Mouse (Mus musculus): ENCODE measurements around the gene Ddc. TPM values are rescaled to one million over a fixed set of nuclear protein-coding genes. Genes with fewer than 3 reads are reported as not detected.

Ddc gene
- polyA plus RNA-seq, 1 experiment from 2014 or later = 7.7 TPM

DNA sequence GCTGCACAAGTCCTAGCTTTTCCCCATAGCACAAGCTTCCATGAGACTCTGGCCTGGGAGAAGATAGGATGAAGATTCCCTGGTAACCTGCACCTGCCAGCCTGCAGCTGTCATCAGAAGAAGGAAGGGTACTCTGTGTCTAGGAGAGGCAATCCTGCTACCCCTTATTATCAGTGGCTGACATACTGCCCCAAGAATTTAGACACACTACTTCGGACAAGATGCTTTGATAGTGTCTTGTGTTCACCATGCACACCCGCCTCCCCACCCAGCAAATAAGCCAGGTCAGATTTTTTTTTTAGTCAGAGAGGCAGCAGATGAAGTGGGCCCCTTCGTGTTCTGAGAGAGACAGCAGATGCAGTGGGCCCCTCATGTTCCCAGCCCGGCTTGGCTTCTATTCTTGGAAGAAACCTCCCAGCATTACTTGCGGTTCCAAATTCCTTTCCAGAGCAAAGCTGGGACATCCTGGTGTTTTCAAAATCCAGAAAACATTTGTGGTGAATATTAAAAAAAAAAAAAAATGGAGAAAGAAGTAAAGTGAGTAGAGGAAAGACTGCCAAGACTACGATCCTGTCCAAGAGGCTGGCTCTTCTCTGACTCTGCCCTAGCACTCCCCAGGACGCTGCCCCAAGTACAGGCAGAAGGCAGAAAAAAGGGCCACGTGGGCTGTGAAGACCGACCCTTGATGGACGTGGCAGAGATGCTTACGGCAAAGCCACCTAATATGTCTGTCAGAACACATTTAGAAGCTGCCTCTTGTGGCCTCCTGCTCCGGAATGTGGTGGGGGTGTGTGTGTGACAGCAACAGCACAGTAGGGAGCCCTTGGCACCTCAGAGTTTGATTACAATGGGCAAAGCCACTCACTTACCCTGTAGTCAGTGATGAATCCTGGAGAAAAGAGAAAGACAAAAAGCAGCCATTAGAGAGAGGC, 73.7 kb downstream of the Ddc start:
- Histone ChIP-seq H3K27me3 (no peaks in the 10 kb centered on the region; the same call in 1 of the 2 replicates), H3K9ac (no peak overlapping the region), H3K4me2 (no peak overlapping the region), H3K4me3 (replicated peaks) (no peak overlapping the region), H3K4me1 (peaks cover 69% of the 10 kb centered on the region), H3K27ac (peak overlapping the region; percentile 63), H3K36me3 (replicated peaks) (no peaks in the 10 kb centered on the region), H3K9me3 (no peaks in the 10 kb centered on the region)
- ATAC-seq (ENCODE audit: low FRiP score) = no peak
- 25% methylated on average over 12 of the region's 12 CpGs for WGBS

DNA sequence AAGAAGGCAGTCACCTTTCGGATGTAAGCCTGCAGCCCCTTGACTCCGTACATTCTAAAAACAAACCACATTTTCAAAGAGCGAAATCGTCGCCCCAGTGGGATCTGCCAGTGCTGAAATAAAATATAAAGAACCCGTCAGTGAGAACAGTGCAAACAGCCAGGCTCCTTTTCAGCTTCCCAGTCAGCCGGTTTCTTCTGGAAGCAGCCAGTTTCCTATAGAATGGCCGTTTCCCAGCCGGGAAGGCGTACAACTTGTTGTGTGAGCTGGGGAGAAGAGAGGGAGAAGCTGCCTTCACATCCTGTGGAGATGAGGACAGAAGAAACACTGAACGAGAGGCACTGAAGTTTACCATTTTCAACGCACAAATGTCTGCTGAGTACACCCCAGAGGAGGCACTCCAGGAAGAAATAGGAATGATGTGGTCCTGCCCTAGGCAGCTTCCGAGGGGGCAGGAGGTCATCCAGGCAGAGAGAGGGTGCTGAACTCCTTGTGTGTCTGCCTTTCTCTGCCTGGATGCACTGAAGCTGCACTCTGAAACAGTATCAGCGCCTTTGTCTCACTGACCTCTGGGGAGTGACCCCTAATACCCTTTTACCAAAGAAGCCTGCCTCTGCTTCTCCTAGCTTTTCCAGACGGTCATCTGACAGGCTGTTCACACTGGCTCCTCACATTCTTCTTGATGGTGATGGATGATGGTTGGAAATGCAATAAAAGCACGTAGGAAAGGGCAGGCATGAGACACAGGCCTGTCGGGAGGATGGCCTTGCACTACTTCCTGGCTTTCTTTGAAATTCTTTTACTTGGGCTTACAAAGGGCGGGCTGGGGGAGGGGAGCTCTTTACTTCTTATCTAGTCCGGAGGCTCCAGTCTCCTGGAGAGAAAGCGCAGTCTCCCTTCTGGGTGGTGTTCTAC, 75.5 kb downstream of the Ddc start:
- H3K36me3 ChIP-seq (replicated peaks) = no peaks in the 10 kb centered on the region
- ATAC-seq (ENCODE audit: low FRiP score) = peak; percentile 18
- 6% methylated on average over 20 of the region's 20 CpGs for WGBS
- H3K4me1 ChIP-seq = peaks cover 53% of the 10 kb centered on the region
- peak overlapping the region; percentile 30; the same call in 1 of the 2 replicates for H3K4me2 ChIP-seq
- peak overlapping the region; percentile 89 for H3K27ac ChIP-seq
- H3K4me3 ChIP-seq (replicated peaks) = no peak overlapping the region
- H3K27me3 ChIP-seq = peaks cover 3% of the 10 kb centered on the region; the same call in 1 of the 2 replicates
- peak overlapping the region; percentile 43; the same call in 1 of the 2 replicates for H3K9ac ChIP-seq
- no peaks in the 10 kb centered on the region for H3K9me3 ChIP-seq

DNA sequence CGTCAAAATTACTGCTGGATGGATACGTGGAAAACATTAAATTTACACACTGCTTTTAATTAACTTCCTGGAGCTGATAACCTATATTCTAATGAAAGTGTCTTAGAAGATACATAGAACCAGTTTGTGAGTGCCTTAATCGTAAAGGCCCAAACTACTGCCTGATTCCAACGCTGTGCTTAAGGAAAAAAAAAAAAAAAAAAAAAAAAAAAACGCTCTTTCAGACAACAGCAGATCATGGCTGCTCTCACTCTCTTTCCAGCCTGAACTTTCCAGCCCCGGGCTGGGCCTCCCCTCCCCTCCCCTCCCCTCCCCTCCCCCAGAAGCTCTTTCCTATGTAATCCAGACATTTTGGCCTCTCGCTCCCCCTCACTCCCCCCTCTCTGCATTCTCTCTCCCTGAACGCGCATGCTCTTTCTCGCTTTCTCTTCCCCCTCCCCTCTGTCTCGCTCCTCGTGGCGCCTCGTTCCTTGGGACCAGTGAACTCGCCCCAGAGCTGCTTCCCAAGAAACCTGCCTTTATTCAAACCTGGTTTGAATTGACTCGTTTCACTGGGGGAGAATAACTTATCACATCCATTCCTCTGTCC, 76.5 kb downstream of the Ddc start:
- H3K36me3 ChIP-seq (replicated peaks) = no peaks in the 10 kb centered on the region
- H3K27ac ChIP-seq = peak overlapping the region; percentile 89
- H3K9me3 ChIP-seq = no peaks in the 10 kb centered on the region
- H3K4me3 ChIP-seq (replicated peaks) = no peak overlapping the region
- peak overlapping the region; percentile 43; the same call in 1 of the 2 replicates for H3K9ac ChIP-seq
- 5% methylated on average over 15 of the region's 16 CpGs for WGBS
- peaks cover 48% of the 10 kb centered on the region for H3K4me1 ChIP-seq
- peaks cover 3% of the 10 kb centered on the region; the same call in 1 of the 2 replicates for H3K27me3 ChIP-seq
- ATAC-seq (ENCODE audit: low FRiP score) = peak; percentile 84
- peak overlapping the region; percentile 30 for H3K4me2 ChIP-seq

DNA sequence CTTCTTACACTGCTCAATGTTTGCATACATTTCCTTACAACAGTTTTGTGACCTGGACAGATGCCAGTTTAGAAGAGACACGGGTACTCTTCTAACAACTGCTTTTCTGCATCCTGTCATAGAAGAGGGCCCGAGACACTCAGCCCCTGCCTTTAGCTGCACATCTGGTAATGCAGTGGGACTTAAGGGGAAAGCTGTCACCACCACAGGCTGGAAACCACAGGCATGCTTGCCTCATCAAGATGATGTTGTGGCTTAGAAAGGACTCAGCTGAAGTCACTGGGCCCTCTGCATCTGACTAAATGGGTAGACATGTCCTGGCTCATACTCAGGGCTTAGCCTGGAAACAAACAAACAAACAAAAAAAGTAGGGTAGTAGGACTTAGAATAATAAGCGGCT, 77.2 kb downstream of the Ddc start:
- H3K4me2 ChIP-seq = no peak overlapping the region
- 0 out of 2 replicates have a peak, but pooled peaks cover 3% of the 10 kb centered on the region for H3K27me3 ChIP-seq
- H3K9me3 ChIP-seq = no peaks in the 10 kb centered on the region
- H3K36me3 ChIP-seq (replicated peaks) = no peaks in the 10 kb centered on the region
- 71% methylated on average over 3 of the region's 3 CpGs for WGBS
- no peak for ATAC-seq (ENCODE audit: low FRiP score)
- H3K4me1 ChIP-seq = peaks cover 48% of the 10 kb centered on the region
- H3K27ac ChIP-seq = peak overlapping the region; percentile 89
- H3K9ac ChIP-seq = no peak overlapping the region
- H3K4me3 ChIP-seq (replicated peaks) = no peak overlapping the region

DNA sequence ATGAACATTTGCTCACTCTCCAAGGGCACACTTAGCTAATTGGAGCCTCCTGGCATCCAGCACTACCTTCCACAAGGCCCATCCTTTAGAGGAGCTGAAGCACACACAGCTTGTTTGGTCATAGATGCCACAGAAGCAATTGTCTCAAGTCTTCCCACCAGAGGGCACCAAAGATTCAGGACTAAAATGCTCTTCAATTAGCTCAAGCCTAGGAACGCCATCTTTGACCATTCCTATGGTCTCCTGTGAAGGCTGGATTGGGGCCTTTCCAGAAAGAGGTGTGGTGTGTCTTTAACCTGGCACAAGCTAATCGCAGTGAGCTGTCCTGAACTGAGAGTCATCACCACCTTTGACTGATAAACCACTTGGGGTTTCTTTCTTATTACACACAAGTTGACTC, 77.7 kb downstream of the Ddc start:
- Histone ChIP-seq H3K9me3 (no peaks in the 10 kb centered on the region), H3K4me3 (replicated peaks) (no peak overlapping the region), H3K27me3 (0 out of 2 replicates have a peak, but pooled peaks cover 3% of the 10 kb centered on the region), H3K36me3 (replicated peaks) (no peaks in the 10 kb centered on the region), H3K9ac (no peak overlapping the region), H3K4me2 (no peak overlapping the region), H3K27ac (peak overlapping the region; percentile 89; the same call in 1 of the 2 replicates), H3K4me1 (peaks cover 46% of the 10 kb centered on the region)
- 3% methylated on average over 2 of the region's 2 CpGs for WGBS
- ATAC-seq (ENCODE audit: low FRiP score) = peak; percentile 44

DNA sequence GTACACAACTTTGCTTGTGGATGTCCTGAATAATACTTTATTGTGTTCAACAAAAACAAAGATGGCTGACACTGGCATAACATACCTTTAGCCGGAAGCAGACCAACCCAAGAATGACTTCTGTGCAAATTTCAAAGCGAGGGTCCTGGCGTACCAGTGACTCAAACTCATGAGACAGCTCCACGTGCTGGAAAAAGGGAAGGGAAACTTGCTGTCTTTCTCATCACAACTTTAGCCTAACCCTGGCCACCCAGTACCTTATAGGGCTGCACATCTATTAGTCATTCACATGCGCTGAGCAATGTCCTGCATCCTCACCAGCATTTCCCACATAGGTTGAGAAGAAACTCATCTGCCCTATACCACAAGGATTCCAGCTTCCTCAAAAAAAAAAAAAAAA, 78.7 kb downstream of the Ddc start:
- Histone ChIP-seq H3K9ac (no peak overlapping the region), H3K4me3 (replicated peaks) (no peak overlapping the region), H3K4me1 (peaks cover 36% of the 10 kb centered on the region), H3K27me3 (0 out of 2 replicates have a peak, but pooled peaks cover 3% of the 10 kb centered on the region), H3K9me3 (no peaks in the 10 kb centered on the region), H3K4me2 (no peak overlapping the region), H3K36me3 (replicated peaks) (no peaks in the 10 kb centered on the region), H3K27ac (no peak overlapping the region)
- 88% methylated on average over 5 of the region's 5 CpGs for WGBS
- ATAC-seq (ENCODE audit: low FRiP score) = no peak

DNA sequence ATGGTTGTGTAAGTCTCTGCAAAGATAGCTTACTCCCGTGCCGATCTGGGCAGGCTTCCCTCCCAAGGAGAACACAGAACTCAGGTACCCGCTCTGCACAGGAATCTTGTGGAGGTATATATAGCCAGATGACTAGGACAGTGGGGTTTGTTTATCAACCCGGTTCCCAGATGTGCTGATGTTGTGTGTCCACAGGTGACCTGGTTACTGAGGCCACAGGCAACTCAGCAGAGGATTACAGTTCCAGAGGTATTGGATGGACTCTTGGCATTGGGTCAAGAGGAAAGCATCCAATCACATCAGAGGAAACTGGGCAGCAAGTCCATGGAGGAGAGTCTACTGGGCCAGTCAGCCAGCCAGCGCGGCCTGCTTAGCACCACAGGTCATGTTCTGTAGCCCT, 79.1 kb downstream of the Ddc start:
- WGBS = 91% methylated on average over 6 of the region's 6 CpGs
- H3K36me3 ChIP-seq (replicated peaks) = no peaks in the 10 kb centered on the region
- no peak overlapping the region for H3K27ac ChIP-seq
- no peak overlapping the region for H3K9ac ChIP-seq
- H3K4me1 ChIP-seq = peaks cover 32% of the 10 kb centered on the region
- H3K27me3 ChIP-seq = 0 out of 2 replicates have a peak, but pooled peaks cover 3% of the 10 kb centered on the region
- ATAC-seq (ENCODE audit: low FRiP score) = no peak
- no peaks in the 10 kb centered on the region for H3K9me3 ChIP-seq
- H3K4me2 ChIP-seq = no peak overlapping the region
- no peak overlapping the region for H3K4me3 ChIP-seq (replicated peaks)

DNA sequence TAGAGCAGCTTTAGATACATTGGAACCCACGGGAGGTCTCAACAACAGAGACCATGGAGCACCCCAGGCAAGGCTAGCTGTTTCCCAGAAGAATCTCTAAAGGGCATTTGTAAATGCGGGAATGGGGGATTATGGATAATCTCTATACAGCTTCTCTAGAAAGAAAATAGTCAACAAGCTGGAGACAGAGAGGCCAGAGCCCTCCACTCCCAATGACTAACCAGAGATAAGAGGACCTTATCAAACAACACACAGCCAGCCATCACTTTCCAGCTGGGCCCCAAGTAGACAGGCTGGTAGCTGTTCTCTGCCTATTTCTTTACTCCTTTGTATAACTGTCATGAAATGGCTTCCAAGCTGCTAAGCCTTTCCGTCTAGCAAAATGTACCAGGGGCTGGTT, 82.2 kb downstream of the Ddc start:
- WGBS = 56% methylated on average over 3 of the region's 3 CpGs
- H3K36me3 ChIP-seq (replicated peaks) = no peaks in the 10 kb centered on the region
- H3K4me3 ChIP-seq (replicated peaks) = no peak overlapping the region
- peaks cover 4% of the 10 kb centered on the region for H3K4me1 ChIP-seq
- no peak for ATAC-seq (ENCODE audit: low FRiP score)
- no peak overlapping the region for H3K27ac ChIP-seq
- no peak overlapping the region for H3K9ac ChIP-seq
- no peak overlapping the region for H3K4me2 ChIP-seq
- H3K27me3 ChIP-seq = 0 out of 2 replicates have a peak, but pooled peaks cover 3% of the 10 kb centered on the region
- no peaks in the 10 kb centered on the region for H3K9me3 ChIP-seq

DNA sequence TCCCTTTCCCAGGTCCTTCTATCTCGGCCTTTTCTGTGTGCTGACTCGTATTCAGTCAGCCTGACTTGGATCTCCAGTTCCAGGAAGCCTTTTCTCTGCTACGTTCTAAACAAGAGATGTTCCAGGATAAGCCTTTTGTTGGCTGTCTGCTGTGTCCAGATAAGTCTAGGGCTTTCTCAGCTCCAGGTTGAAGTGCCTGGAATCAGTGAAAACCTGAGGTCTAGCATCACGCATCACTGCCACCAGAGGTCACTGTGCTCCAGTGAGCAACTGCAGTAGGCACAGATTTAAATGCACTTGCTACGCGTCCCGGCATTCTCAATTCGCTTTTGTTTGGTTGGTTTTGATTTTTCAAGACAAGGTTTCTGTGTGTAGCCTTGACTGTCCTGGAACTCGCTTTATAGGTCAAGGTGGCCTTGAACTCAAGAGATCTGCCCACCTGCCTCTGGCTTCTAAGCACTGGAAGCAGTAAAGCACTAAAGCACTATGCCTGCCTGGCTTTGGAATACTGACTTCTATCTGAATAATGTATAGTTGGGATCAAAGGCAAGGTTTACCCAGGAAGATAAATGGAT, 86.0 kb downstream of the Ddc start:
- no peaks in the 10 kb centered on the region for H3K9me3 ChIP-seq
- no peak overlapping the region for H3K9ac ChIP-seq
- WGBS = 20% methylated on average over 9 of the region's 9 CpGs
- no peaks in the 10 kb centered on the region for H3K36me3 ChIP-seq (replicated peaks)
- peaks cover 13% of the 10 kb centered on the region for H3K4me1 ChIP-seq
- H3K4me3 ChIP-seq (replicated peaks) = no peak overlapping the region
- no peak overlapping the region for H3K27ac ChIP-seq
- peak overlapping the region; percentile 31 for H3K4me2 ChIP-seq
- H3K27me3 ChIP-seq = no peaks in the 10 kb centered on the region
- ATAC-seq (ENCODE audit: low FRiP score) = peak; percentile 24; the same call in 1 of the 2 replicates

DNA sequence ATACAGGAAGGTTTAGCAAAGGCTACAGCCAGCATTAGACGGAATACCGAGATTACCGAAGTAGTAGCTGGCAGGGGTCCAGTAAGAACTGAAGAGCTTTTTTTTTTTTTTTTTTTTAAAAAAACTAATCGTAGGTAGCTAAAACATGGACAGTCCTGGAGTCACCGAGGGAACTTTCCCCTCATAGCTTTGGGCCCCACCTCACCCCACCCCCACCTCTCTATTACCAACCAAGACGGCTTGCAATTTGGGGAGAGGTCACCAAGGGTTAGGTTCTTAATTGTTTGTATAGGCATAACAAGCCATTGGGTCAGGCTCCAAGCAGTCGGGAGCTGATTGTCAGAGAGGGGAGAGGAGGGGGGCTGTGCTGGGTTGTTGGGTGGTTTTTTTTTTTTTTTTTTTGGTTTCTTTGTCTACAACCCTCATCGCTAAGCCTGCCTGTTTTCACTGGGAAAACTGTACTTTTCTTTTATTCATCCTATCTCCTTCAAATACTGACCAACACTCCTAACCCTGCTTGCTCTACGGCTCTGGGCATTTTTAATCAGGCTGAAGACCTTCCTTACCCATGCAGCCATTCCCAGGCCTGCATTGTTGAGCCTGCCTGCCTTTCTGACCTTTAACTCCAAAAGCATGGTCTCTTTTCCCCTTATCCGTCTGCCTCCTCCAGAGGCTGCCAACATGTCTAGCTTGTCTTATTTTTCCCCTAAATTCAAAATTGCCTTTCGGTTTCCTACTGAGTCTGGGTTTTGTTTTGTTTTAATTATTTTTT, 88.4 kb downstream of the Ddc start:
- H3K9me3 ChIP-seq = no peaks in the 10 kb centered on the region
- WGBS = under 1% methylated on average over 11 of the region's 11 CpGs

More for the DNA sequence above, 88.4 kb downstream of the Ddc start:
- Histone ChIP-seq H3K4me3 (replicated peaks) (peak overlapping the region; percentile 60), H3K4me2 (peak overlapping the region; percentile 74), H3K27me3 (no peaks in the 10 kb centered on the region), H3K36me3 (replicated peaks) (peaks cover 7% of the 10 kb centered on the region), H3K27ac (peak overlapping the region; percentile 98), H3K9ac (peak overlapping the region; percentile 80), H3K4me1 (peaks cover 13% of the 10 kb centered on the region)
- ATAC-seq (ENCODE audit: low FRiP score) = peak; percentile 36
